Mouse (Mus musculus) testis, adult 2 months (tissue): ENCODE data around the gene Rbm18. TPM values are rescaled to one million over a fixed set of nuclear protein-coding genes. Genes with fewer than 3 reads are reported as not detected.
"Not testable (repeated sequence)": the region's sequence is repeated elsewhere in the genome, so short reads cannot be mapped to it uniquely, and the experiment has no call there.

Experiments used
- H3K27ac ChIP-seq: fragments of 200-500 bp; 2 replicates; pipeline ENCODE4 v1.5.1; 2012; ENCODE audit warnings: low read depth, low read length; ENCODE audit not compliant: control insufficient read depth, insufficient read depth
- H3K27me3 ChIP-seq: fragments of 200-500 bp; 2 replicates; pipeline ENCODE4 v1.6.1; 2012; ENCODE audit warnings: mild to moderate bottlenecking, low read length, moderate library complexity; ENCODE audit not compliant: control insufficient read depth, insufficient read depth
- H3K36me3 ChIP-seq: fragments of 200-500 bp; 2 replicates; pipeline ENCODE4 v1.6.1; 2012; ENCODE audit warnings: mild to moderate bottlenecking, low read length; ENCODE audit not compliant: control insufficient read depth, insufficient read depth
- H3K4me1 ChIP-seq: fragments of 200-500 bp; 2 replicates; pipeline ENCODE4 v1.6.1; 2012; ENCODE audit warnings: low read length; ENCODE audit not compliant: control insufficient read depth, insufficient read depth
- H3K4me3 ChIP-seq: fragments of 200-500 bp; 2 replicates; pipeline ENCODE4 v1.5.1; 2012; ENCODE audit warnings: low read depth, mild to moderate bottlenecking, low read length, moderate library complexity, mixed read lengths; ENCODE audit not compliant: control insufficient read depth
- CTCF ChIP-seq: fragments of 200-500 bp; IDR thresholded peaks from 2 replicates; pipeline ENCODE4 v1.5.1; 2012; ENCODE audit warnings: low read depth, mild to moderate bottlenecking, inconsistent platforms, low read length, moderate library complexity; ENCODE audit not compliant: control insufficient read depth, insufficient read depth, insufficient replicate concordance
- POLR2A ChIP-seq: fragments of 200-500 bp; IDR thresholded peaks from 2 replicates; pipeline ENCODE4 v1.6.1; 2012; ENCODE audit warnings: low read depth, mild to moderate bottlenecking, inconsistent platforms, low read length, moderate library complexity; ENCODE audit not compliant: control insufficient read depth
- polyA plus RNA-seq: library from polyadenylated mRNA; depleted of rRNA; stranded (reverse); fragments of >200 nt; gene quantifications from 2 replicates; pipeline ENCODE4 v1.2.3, GENCODE M21; 2012; rRNA removed

The Rbm18 gene
- polyA plus RNA-seq = 11.5 and 14.2 TPM in 2 replicates

DNA sequence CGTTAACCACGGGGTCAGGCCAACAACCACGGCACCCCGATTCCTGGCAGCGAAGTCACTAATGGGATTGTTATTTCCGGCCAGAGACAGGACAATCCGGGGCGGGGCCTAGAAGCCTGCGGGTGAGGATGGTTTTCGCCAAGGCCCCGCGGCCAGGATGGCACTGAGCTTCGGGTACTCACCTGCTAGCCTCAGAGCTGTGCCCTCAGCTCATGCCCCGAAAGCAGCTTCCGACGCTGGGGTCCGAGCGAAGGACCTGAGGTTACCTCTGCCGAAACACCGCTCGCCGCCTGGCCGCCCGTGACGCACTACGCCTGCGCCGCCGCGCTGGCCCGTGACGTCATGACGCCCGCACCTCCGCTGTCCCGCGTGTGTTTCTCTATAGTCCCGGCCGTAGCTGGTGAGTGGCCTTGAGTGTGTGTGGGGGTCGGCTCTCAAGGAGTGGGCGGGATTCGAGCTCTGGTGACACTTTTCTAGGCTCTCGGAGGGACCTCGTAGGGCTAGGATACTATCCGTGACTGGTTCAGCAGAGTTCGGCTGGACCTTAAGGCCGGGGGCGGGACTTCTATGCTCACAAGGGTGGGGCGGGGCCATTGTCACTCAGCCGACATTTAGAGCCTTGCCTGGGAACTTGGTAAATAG, at the start of gene Rbm18, which contains the start of gene Mrrf:
TSS of gene Rbm18 (minus strand) at position 474 of the 642 bp plus-strand sequence.
TSS of gene Mrrf (plus strand) at position 90 of the 642 bp plus-strand sequence.
- H3K4me1 ChIP-seq = no peaks in the 10 kb centered on the region
- TF ChIP-seq POLR2A = peak; percentile 97
- no peak for TF ChIP-seq CTCF
- H3K27me3 ChIP-seq = no peaks in the 10 kb centered on the region
- peak within 1 kb of the TSS; percentile 98 for H3K27ac ChIP-seq
- no peaks in the 10 kb centered on the region; the same call in 1 of the 2 replicates for H3K36me3 ChIP-seq
- H3K4me3 ChIP-seq = peak within 1 kb of the TSS; percentile 99

DNA sequence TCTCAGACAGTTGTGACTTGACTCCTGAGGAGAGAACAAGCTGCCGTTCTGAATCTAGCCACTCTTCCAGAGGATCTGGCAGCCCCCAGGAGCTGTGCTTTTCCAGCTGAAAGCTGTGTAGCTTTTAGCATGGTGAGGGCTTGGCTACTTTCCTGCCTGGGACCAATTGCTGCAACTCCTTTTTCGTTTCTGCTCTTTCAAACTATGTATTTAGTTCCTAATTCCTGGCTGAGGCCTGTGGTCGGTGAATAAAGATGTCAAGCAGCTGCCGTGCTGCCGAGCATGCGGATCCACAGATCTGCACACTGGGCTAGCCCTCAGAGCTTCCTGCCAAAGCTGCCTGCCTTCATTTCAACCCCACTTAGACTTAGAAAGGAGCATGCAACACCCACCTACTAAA, 48.3 kb upstream of the Rbm18 start:
- Histone ChIP-seq H3K4me3 (no peak overlapping the region), H3K27ac (no peak overlapping the region), H3K4me1 (no peaks in the 10 kb centered on the region), H3K27me3 (no peaks in the 10 kb centered on the region), H3K36me3 (no peaks in the 10 kb centered on the region)
- TF ChIP-seq POLR2A = no peak
- no peak for TF ChIP-seq CTCF

GRCm38 (mm10) chr2:36184192-36184591, 47.6 kb upstream of the Rbm18 start:
- Histone ChIP-seq H3K4me3 (no peak overlapping the region), H3K27ac (no peak overlapping the region), H3K4me1 (no peaks in the 10 kb centered on the region), H3K36me3 (no peaks in the 10 kb centered on the region), H3K27me3 (no peaks in the 10 kb centered on the region)
- no peak for TF ChIP-seq POLR2A
- no peak for TF ChIP-seq CTCF

GRCm38 (mm10) chr2:36183278-36183677, 46.7 kb upstream of the Rbm18 start:
- H3K4me3 ChIP-seq = no peak overlapping the region
- H3K27me3 ChIP-seq = no peaks in the 10 kb centered on the region
- H3K36me3 ChIP-seq = no peaks in the 10 kb centered on the region
- no peak for TF ChIP-seq POLR2A
- no peak for TF ChIP-seq CTCF
- no peaks in the 10 kb centered on the region for H3K4me1 ChIP-seq
- H3K27ac ChIP-seq = no peak overlapping the region

DNA sequence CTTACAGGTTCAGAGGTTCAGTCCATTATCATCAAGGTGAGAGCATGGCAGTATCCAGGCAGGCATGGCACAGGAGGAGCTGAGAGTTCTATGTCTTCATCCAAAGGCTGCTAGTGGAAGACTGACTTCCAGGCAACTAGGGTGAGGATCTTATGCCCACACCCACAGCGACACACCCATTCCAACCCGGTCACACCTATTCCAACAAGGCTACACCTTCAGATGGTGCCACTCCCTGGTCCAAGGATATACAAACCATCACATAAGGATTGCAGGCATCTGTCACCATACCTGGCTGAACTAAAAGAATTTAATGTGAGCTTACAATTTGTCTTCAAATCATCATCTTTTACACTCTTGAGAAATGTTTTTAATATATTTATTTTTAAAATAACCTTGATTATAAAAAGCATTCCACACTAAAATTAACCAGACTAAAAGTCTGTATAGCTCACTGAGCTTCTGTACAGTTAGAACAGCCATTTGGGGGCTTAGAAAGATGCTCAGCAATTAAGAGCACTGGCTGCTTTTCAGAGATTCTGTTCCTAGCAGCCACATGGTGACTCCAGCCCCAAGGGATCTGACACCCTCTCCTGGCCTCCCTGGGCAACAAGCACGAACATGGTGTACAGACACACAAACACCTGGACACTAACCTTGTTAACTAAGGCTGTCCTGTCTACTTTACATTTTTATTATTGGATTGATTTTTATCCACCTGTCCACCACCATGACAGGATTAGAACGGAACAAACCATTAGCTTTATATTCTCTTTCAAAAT, 45.2 kb upstream of the Rbm18 start:
- not testable (repeated sequence) for H3K27ac ChIP-seq, H3K4me3 ChIP-seq, H3K4me1 ChIP-seq, H3K27me3 ChIP-seq, H3K36me3 ChIP-seq

- H3K36me3 ChIP-seq = no peaks in the 10 kb centered on the region; the same call in 1 of the 2 replicates
- H3K27ac ChIP-seq = no peak overlapping the region
- no peak overlapping the region for H3K4me3 ChIP-seq
- TF ChIP-seq CTCF = no peak
- no peak for TF ChIP-seq POLR2A
- no peaks in the 10 kb centered on the region for H3K27me3 ChIP-seq
- H3K4me1 ChIP-seq = no peaks in the 10 kb centered on the region
These were observed 42.9 kb upstream of the Rbm18 start for GRCm38 (mm10) chr2:36179487-36179886.

- H3K4me3 ChIP-seq = no peak overlapping the region
- no peak overlapping the region for H3K27ac ChIP-seq
- no peaks in the 10 kb centered on the region for H3K27me3 ChIP-seq
- no peaks in the 10 kb centered on the region; the same call in 1 of the 2 replicates for H3K36me3 ChIP-seq
- TF ChIP-seq POLR2A (no peak), CTCF (no peak)
- no peaks in the 10 kb centered on the region for H3K4me1 ChIP-seq
These were observed 36.0 kb upstream of the Rbm18 start for GRCm38 (mm10) chr2:36172574-36172973.
